Mouse (Mus musculus) G1E (cell line): ENCODE results near the gene Tsg101.

ENCODE experiments used
- CTCF ChIP-seq: IDR thresholded peaks from 2 replicates; pipeline ENCODE4 v1.5.1; 2012; ENCODE audit warnings: low read depth, low read length, inconsistent platforms, mixed read lengths
- GATA1 ChIP-seq: IDR thresholded peaks from 2 replicates; pipeline ENCODE4 v1.6.1; 2012; ENCODE audit warnings: borderline replicate concordance, low read length, inconsistent platforms, mixed read lengths
- TAL1 ChIP-seq: conservative IDR thresholded peaks from 2 replicates; pipeline ENCODE4 v1.6.1; 2012; ENCODE audit warnings: low read depth, low read length, inconsistent platforms, mixed read lengths

DNA sequence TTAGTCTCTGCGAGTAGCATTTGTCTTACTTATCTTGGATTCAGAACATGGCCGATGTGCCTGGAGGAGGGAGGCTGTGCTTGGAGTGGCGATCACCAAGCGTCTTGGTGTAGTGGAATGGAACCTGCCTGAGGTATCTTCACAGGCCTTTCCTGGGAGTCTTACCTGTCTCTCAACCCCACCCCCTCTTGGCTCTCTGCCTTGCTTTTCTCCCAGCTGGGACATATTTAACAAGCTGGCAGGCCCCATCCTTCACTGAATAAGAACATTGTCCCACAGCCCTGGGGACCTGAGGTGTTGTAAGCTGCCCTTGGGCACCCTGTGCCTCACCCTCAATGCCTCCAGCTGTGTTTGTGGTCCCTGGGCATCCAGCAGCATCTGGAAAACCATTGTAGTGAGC lies 76.2 kb downstream of the Tsg101 start:
- TF ChIP-seq CTCF = no peak
- TF ChIP-seq TAL1 = no peak
- no peak for TF ChIP-seq GATA1
